Comparison of ENCODE assay signal across 8 mouse cellular contexts in genomic region chr11:20915687-20916432, GRCm38 (mm10).
DNase-seq lines count a peak whose midpoint lies in the region; ATAC-seq and TF ChIP-seq lines count a peak whose summit lies in the region.

No protein-coding gene starts in this region.

- intact Hi-C loops in left cerebral cortex, postnatal 4 days (cut with DNase I), result loop anchor here (2.0 to 10.0 kb wide), 3 partner anchors 121 to 263 kb away; partner anchors contain the start of gene Peli1
- intact Hi-C loops in left cerebral cortex, postnatal 36 days (cut with DNase I), result loop anchor here (2.0 to 10.0 kb wide), 5 partner anchors 76 to 461 kb away; partner anchors contain the start of gene Peli1

- WGBS in hindbrain, embryonic 13.5 days, result 50% methylated on average over 7 of the region's 7 CpGs
- 30% methylated on average over 7 of the region's 7 CpGs for WGBS in liver, postnatal 0 days (ENCODE audit: insufficient replicate concordance)

- no peak overlapping the region for H3K4me2 ChIP-seq in hindbrain, embryonic 13.5 days
- H3K4me2 ChIP-seq in liver, postnatal 0 days (ENCODE audit: low read depth, low read length), result peak overlapping the region; percentile 43

- peak; percentile 66 for TF ChIP-seq CTCF in liver, postnatal 0 days (IDR thresholded peaks at IDR 0.05; ENCODE audit: low read depth)

- peak; percentile 26 for DNase-seq in left cerebral cortex, postnatal 4 days
- no peak for DNase-seq in left cerebral cortex, adult 18-20 months (ENCODE audit: low spot score in 2 of 2)
- peak; percentile 41 for DNase-seq in embryo, embryonic 11 days
- DNase-seq in liver, postnatal 0 days, result peak; percentile 48
- no peak for DNase-seq in layer of hippocampus, postnatal 25 days (ENCODE audit: extremely low spot score in 1 of 2, low spot score in 1 of 2)
- DNase-seq in left cerebral cortex, postnatal 36 days (ENCODE audit: low spot score in 2 of 2), result no peak
- DNase-seq in frontal cortex, postnatal 25 days (ENCODE audit: low spot score in 2 of 2), result no peak

- no peaks in the 10 kb centered on the region for H3K36me3 ChIP-seq in hindbrain, embryonic 13.5 days
- H3K36me3 ChIP-seq in liver, postnatal 0 days (replicated peaks; ENCODE audit: insufficient read depth, low read length), result no peaks in the 10 kb centered on the region

- H3K27ac ChIP-seq in hindbrain, embryonic 13.5 days, result peak overlapping the region; percentile 66; the same call in 1 of the 2 replicates
- peak overlapping the region; percentile 96 for H3K27ac ChIP-seq in liver, postnatal 0 days (ENCODE audit: low read depth)

- no peak overlapping the region for H3K9ac ChIP-seq in hindbrain, embryonic 13.5 days
- peak overlapping the region; percentile 49 for H3K9ac ChIP-seq in liver, postnatal 0 days (replicated peaks)

- no peaks in the 10 kb centered on the region for H3K9me3 ChIP-seq in hindbrain, embryonic 13.5 days
- H3K9me3 ChIP-seq in liver, postnatal 0 days (ENCODE audit: low read length), result no peaks in the 10 kb centered on the region

- 0 out of 2 replicates have a peak, but pooled peaks have one; percentile 44 for ATAC-seq in hindbrain, embryonic 13.5 days (ENCODE audit: low FRiP score)
- peak; percentile 72 for ATAC-seq in liver, postnatal 0 days

- TF ChIP-seq EP300 in liver, postnatal 0 days (IDR thresholded peaks at IDR 0.05; ENCODE audit: low read depth), result no peak

- no peaks in the 10 kb centered on the region for H3K27me3 ChIP-seq in hindbrain, embryonic 13.5 days
- H3K27me3 ChIP-seq in liver, postnatal 0 days (ENCODE audit: insufficient read depth, low read length), result no peaks in the 10 kb centered on the region

- H3K4me3 ChIP-seq in hindbrain, embryonic 13.5 days, result no peak overlapping the region
- no peak overlapping the region for H3K4me3 ChIP-seq in liver, postnatal 0 days (ENCODE audit: low read depth, low read length)

- H3K4me1 ChIP-seq in hindbrain, embryonic 13.5 days (replicated peaks), result peaks cover 15% of the 10 kb centered on the region
- H3K4me1 ChIP-seq in liver, postnatal 0 days (ENCODE audit: insufficient read depth), result peaks cover 26% of the 10 kb centered on the region

Comparison
In these comparisons a context has a peak if more than half of its experiments do, and no peak if none do; other contexts are left out.
1. DNase-seq: peak in left cerebral cortex, postnatal 4 days (single experiment), embryo, embryonic 11 days (single experiment) and liver, postnatal 0 days (single experiment); none in left cerebral cortex, adult 18-20 months (0 of 2), layer of hippocampus, postnatal 25 days (0 of 2), left cerebral cortex, postnatal 36 days (0 of 2) and frontal cortex, postnatal 25 days (0 of 2).